Mouse (Mus musculus) neural tube, embryonic 15.5 days (tissue): ENCODE data around the gene Ypel2. TPM values are rescaled to one million over a fixed set of nuclear protein-coding genes. Genes with fewer than 3 reads are reported as not detected.

Experiments
- ATAC-seq: fragments of 200-750 bp; cut with Nextera tagmentation; 2 replicates; pipeline ENCODE4 v1.8.0; 2017; ENCODE audit warnings: mild to moderate bottlenecking, moderate TSS enrichment, moderate library complexity; ENCODE audit not compliant: low FRiP score
- H3K27ac ChIP-seq: fragments of 300-500 bp; sonication (generic); replicated peaks from 2 replicates; pipeline ENCODE4 v1.5.1; 2015; ENCODE audit warnings: mild to moderate bottlenecking, inconsistent platforms
- H3K27me3 ChIP-seq: fragments of 300-500 bp; sonication (generic); replicated peaks from 2 replicates; pipeline ENCODE4 v1.6.1; 2015; ENCODE audit warnings: inconsistent platforms
- H3K36me3 ChIP-seq: fragments of 300-500 bp; sonication (generic); 2 replicates; pipeline ENCODE4 v1.6.1; 2015; ENCODE audit warnings: inconsistent platforms
- H3K4me1 ChIP-seq: fragments of 300-500 bp; sonication (generic); 2 replicates; pipeline ENCODE4 v1.6.1; 2015; ENCODE audit warnings: inconsistent platforms
- H3K4me2 ChIP-seq: fragments of 300-500 bp; sonication (generic); 2 replicates; pipeline ENCODE4 v1.6.1; 2015; ENCODE audit warnings: inconsistent platforms, mild to moderate bottlenecking, moderate library complexity
- H3K4me3 ChIP-seq: fragments of 300-500 bp; sonication (generic); replicated peaks from 2 replicates; pipeline ENCODE4 v1.5.1; 2015; ENCODE audit warnings: mild to moderate bottlenecking, inconsistent platforms
- H3K9ac ChIP-seq: fragments of 300-500 bp; sonication (generic); replicated peaks from 2 replicates; pipeline ENCODE4 v1.6.1; 2015; ENCODE audit warnings: mild to moderate bottlenecking, inconsistent platforms
- H3K9me3 ChIP-seq: fragments of 300-500 bp; sonication (generic); replicated peaks from 2 replicates; pipeline ENCODE4 v1.6.1; 2016; ENCODE audit warnings: inconsistent platforms
- WGBS: fragments of 180-500 bp; shearing (Covaris S2); methylation state at CpG from one replicate; pipeline ENCODE4 v1.1.7; 2015; ENCODE audit warnings: mixed read lengths; 5-methylcytosine and 5-hydroxymethylcytosine counted together
- polyA plus RNA-seq: library from polyadenylated mRNA; unstranded; fragments of >200 nt; fragmentation: Nextera tagmentation; extraction: Ambion mirVana; gene quantifications from 2 replicates; pipeline ENCODE4 v1.2.1, GENCODE M21; 2015

The Ypel2 gene
- polyA plus RNA-seq, 1 experiment from 2014 or later: 3.4 TPM

- Histone ChIP-seq H3K4me3 (no peak overlapping the region), H3K36me3 (no peaks in the 10 kb centered on the region), H3K27ac (no peak overlapping the region), H3K9ac (no peak overlapping the region), H3K4me1 (peaks cover 10% of the 10 kb centered on the region), H3K4me2 (no peak overlapping the region), H3K9me3 (no peaks in the 10 kb centered on the region), H3K27me3 (no peaks in the 10 kb centered on the region)
- WGBS: 43% methylated on average over 2 of the region's 2 CpGs
- no peak for ATAC-seq
These were observed 69.9 kb downstream of the Ypel2 start for GRCm38 (mm10) chr11:86923654-86924053.

GRCm38 (mm10) chr11:86922029-86922428 lies 71.5 kb downstream of the Ypel2 start:
- Histone ChIP-seq H3K27me3 (no peaks in the 10 kb centered on the region), H3K36me3 (no peaks in the 10 kb centered on the region), H3K9ac (no peak overlapping the region), H3K9me3 (no peaks in the 10 kb centered on the region), H3K27ac (no peak overlapping the region), H3K4me3 (no peak overlapping the region), H3K4me1 (peaks cover 10% of the 10 kb centered on the region), H3K4me2 (no peak overlapping the region)
- ATAC-seq: no peak
- 93% methylated on average over 2 of the region's 2 CpGs for WGBS

DNA sequence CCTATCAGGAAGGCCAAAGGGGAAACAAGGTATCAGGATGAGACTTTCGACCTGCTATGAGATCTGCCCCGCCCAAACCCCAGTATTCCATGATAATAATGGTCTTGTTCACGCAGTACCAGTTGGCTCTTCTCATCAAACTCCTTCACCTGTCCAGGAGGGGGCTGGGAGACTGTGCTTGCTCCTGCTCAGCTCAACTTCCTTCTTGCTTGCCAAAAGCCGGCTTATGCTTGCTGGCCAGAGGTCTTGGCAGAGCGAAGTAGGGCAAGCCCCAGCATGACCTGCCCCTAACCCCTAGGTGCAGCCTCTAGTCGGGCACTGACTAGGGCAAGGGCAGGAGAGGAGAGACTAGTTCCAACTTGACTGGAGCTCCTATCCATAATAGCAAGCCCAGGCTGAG lies 72.2 kb downstream of the Ypel2 start:
- WGBS: 85% methylated on average over 6 of the region's 6 CpGs
- Histone ChIP-seq H3K4me3 (no peak overlapping the region), H3K27me3 (no peaks in the 10 kb centered on the region), H3K27ac (no peak overlapping the region), H3K4me2 (no peak overlapping the region), H3K36me3 (no peaks in the 10 kb centered on the region), H3K9me3 (no peaks in the 10 kb centered on the region), H3K4me1 (peaks cover 10% of the 10 kb centered on the region), H3K9ac (no peak overlapping the region)
- ATAC-seq: no peak

DNA sequence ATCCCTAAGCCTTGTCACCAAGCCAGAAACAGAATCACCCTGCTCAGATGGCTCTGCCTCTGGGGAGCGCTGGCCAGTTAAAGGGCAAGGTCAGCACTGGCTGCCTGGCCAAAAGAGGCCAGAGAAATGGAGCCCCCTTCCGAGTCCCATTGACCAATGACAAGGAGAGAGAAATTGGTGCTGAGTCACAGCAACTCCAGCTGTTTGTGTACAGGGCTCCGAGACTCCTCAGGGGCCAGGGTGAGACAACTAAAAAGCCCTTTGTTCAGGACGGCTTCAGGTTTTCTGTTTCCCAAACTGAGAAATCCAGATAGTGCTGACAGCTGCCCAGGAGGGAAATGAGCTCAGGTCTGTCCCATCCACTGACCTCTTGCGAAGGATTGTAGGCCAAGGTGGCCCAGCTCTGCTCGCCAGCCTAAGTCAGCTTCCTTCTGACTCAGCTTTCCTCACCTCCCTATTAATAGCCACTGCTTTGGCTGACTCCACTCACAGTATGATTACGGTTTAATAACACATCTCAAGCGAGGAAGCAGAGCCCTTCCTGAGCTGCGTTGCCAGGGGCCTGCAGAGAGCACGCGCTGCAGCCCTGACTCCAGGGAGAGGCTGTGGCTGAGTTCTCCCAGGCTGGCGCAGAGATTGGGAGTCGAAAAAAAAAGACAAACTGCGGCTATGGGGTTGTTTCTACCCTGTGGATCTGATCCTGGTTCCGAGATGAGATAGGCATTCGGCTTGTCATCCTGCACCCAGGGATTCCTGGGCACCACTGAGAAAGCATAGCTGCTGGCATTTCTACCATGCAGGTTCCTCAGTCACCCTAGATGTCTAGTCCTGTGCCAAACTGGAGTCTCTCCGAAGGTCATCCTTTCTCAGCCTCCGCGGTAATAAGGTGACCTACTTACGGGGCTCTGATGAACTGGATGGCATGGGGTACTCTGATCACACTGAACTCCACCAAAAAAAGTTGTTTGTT lies 73.1 kb downstream of the Ypel2 start:
- Histone ChIP-seq H3K9me3 (no peaks in the 10 kb centered on the region), H3K4me1 (peaks cover 10% of the 10 kb centered on the region), H3K4me3 (no peak overlapping the region), H3K9ac (no peak overlapping the region), H3K27ac (peak overlapping the region; percentile 41), H3K27me3 (no peaks in the 10 kb centered on the region), H3K36me3 (no peaks in the 10 kb centered on the region), H3K4me2 (no peak overlapping the region)
- ATAC-seq: no peak
- WGBS: 59% methylated on average over 20 of the region's 20 CpGs

GRCm38 (mm10) chr11:86919468-86919867 lies 74.0 kb downstream of the Ypel2 start:
- WGBS: 79% methylated on average over 7 of the region's 7 CpGs
- Histone ChIP-seq H3K9me3 (no peaks in the 10 kb centered on the region), H3K27me3 (no peaks in the 10 kb centered on the region), H3K27ac (no peak overlapping the region), H3K4me3 (no peak overlapping the region), H3K36me3 (no peaks in the 10 kb centered on the region), H3K4me1 (peaks cover 10% of the 10 kb centered on the region), H3K4me2 (no peak overlapping the region), H3K9ac (no peak overlapping the region)
- ATAC-seq: no peak

- 91% methylated on average over 2 of the region's 2 CpGs for WGBS
- Histone ChIP-seq H3K9me3 (no peaks in the 10 kb centered on the region), H3K36me3 (no peaks in the 10 kb centered on the region), H3K27ac (no peak overlapping the region), H3K4me3 (no peak overlapping the region), H3K9ac (no peak overlapping the region), H3K4me2 (no peak overlapping the region), H3K4me1 (peaks cover 10% of the 10 kb centered on the region), H3K27me3 (no peaks in the 10 kb centered on the region)
- ATAC-seq: no peak
These were observed 76.0 kb downstream of the Ypel2 start for GRCm38 (mm10) chr11:86917536-86917935.

DNA sequence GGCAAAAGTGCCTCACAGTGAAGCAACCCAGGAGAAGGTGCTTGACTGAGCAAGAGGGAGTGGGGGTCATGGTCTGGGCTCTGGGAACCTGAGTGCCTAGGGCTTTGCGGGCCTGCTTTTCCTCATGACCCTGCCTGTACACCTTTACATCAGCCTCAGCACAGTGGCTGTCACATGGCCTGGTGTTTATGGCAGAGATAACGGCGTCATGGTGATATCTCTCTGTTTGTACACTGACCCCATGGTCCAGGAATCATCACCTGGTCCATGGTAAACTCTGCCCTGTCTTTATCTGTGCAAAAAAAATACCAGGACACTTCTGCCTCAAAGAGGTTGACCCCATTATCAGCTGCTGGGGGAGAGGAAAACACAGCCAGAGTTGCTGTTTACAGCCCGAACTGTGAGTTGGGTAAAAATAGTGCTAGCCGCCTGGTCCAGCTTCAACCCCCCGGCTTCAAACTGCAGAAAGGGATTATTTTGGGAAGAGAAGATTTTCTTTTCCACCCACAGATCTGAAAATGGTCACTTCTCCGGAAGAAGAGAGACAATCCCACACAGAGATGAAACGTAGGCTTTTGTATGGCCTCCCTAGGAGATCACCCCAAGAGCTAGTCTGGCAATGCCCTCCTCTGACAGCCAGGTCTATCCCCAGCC lies 76.8 kb downstream of the Ypel2 start:
- H3K4me3 ChIP-seq: no peak overlapping the region
- ATAC-seq: no peak

GRCm38 (mm10) chr11:86914329-86914728 lies 79.2 kb downstream of the Ypel2 start:
- ATAC-seq: no peak
- no peak overlapping the region for H3K4me3 ChIP-seq
- H3K27ac ChIP-seq: no peak overlapping the region
- no peaks in the 10 kb centered on the region for H3K36me3 ChIP-seq
- no peaks in the 10 kb centered on the region for H3K9me3 ChIP-seq
- WGBS: 89% methylated on average over 9 of the region's 9 CpGs
- H3K4me1 ChIP-seq: no peaks in the 10 kb centered on the region
- no peak overlapping the region for H3K4me2 ChIP-seq
- no peak overlapping the region for H3K9ac ChIP-seq
- H3K27me3 ChIP-seq: no peaks in the 10 kb centered on the region

More for the DNA sequence above, 76.8 kb downstream of the Ypel2 start:
- no peaks in the 10 kb centered on the region for H3K27me3 ChIP-seq
- H3K9ac ChIP-seq: no peak overlapping the region
- 86% methylated on average over 8 of the region's 8 CpGs for WGBS
- no peak overlapping the region for H3K4me2 ChIP-seq
- H3K9me3 ChIP-seq: no peaks in the 10 kb centered on the region
- H3K36me3 ChIP-seq: no peaks in the 10 kb centered on the region
- no peak overlapping the region for H3K27ac ChIP-seq
- H3K4me1 ChIP-seq: peaks cover 10% of the 10 kb centered on the region

GRCm38 (mm10) chr11:86910244-86910643 lies 83.3 kb downstream of the Ypel2 start:
- no peak overlapping the region for H3K4me3 ChIP-seq
- H3K9ac ChIP-seq: no peak overlapping the region
- no peaks in the 10 kb centered on the region for H3K4me1 ChIP-seq
- H3K27ac ChIP-seq: no peak overlapping the region
- H3K9me3 ChIP-seq: no peaks in the 10 kb centered on the region
- no peak for ATAC-seq
- H3K4me2 ChIP-seq: no peak overlapping the region
- H3K36me3 ChIP-seq: no peaks in the 10 kb centered on the region
- H3K27me3 ChIP-seq: no peaks in the 10 kb centered on the region
- 80% methylated on average over 4 of the region's 4 CpGs for WGBS

- Histone ChIP-seq H3K9me3 (no peaks in the 10 kb centered on the region), H3K4me2 (no peak overlapping the region), H3K36me3 (no peaks in the 10 kb centered on the region), H3K4me3 (no peak overlapping the region), H3K9ac (no peak overlapping the region), H3K4me1 (no peaks in the 10 kb centered on the region), H3K27ac (no peak overlapping the region), H3K27me3 (no peaks in the 10 kb centered on the region)
- 82% methylated on average over 6 of the region's 6 CpGs for WGBS
- ATAC-seq: no peak
These were observed 84.5 kb downstream of the Ypel2 start for GRCm38 (mm10) chr11:86909028-86909427.

- no peak overlapping the region for H3K4me2 ChIP-seq
- H3K9ac ChIP-seq: no peak overlapping the region
- no peak for ATAC-seq
- no peaks in the 10 kb centered on the region for H3K9me3 ChIP-seq
- no peaks in the 10 kb centered on the region for H3K27me3 ChIP-seq
- no peaks in the 10 kb centered on the region for H3K36me3 ChIP-seq
- H3K4me1 ChIP-seq: no peaks in the 10 kb centered on the region
- no peak overlapping the region for H3K27ac ChIP-seq
- no peak overlapping the region for H3K4me3 ChIP-seq
- WGBS: 81% methylated on average over 5 of the region's 5 CpGs
These were observed 85.5 kb downstream of the Ypel2 start for GRCm38 (mm10) chr11:86907889-86908590.
